Mouse (Mus musculus) testis, adult 2 months (tissue): ENCODE measurements at regions not wholly inside any gene's neighbourhood (a gene's known extent, or its start where the extent isn't known, plus 50 kb on each side); places are given as distances from the start of the nearest gene placed in this dataset.

Experiments used
- CTCF ChIP-seq: fragments of 200-500 bp; IDR thresholded peaks from 2 replicates; pipeline ENCODE4 v1.5.1; 2012; ENCODE audit warnings: low read depth, mild to moderate bottlenecking, inconsistent platforms, low read length, moderate library complexity; ENCODE audit not compliant: control insufficient read depth, insufficient read depth, insufficient replicate concordance
- POLR2A ChIP-seq: fragments of 200-500 bp; IDR thresholded peaks from 2 replicates; pipeline ENCODE4 v1.6.1; 2012; ENCODE audit warnings: low read depth, mild to moderate bottlenecking, inconsistent platforms, low read length, moderate library complexity; ENCODE audit not compliant: control insufficient read depth

- TF ChIP-seq CTCF (no peak), POLR2A (no peak)
Observed at GRCm38 (mm10) chr7:58585626-58586256, 70.2 kb upstream of the Atp10a start.
